Mouse (Mus musculus): ENCODE data around the gene Cldnd2.
"Not testable (repeated sequence)": the region's sequence is repeated elsewhere in the genome, so short reads cannot be mapped to it uniquely, and the experiment has no call there.

Cldnd2 gene

DNA sequence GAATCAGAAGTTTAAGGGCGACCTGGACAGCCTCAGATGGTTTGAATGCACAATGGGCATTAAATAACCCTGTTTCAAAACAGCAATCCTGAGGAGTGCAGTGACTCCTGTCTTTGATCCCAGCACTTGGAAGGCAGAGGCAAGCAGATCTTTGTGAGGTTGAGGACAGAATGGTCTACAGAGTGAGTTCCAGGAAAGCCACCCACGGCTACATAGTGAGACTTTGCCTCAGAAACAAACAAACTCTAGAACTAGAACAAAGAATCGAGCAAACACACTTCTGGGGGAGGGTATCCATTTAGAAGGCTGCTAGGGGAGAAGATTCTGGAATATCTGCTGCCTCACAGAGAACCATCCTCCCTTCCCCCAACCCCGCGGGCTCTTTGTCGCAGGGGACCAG is at the start of gene Cldnd2:
TSS of gene Cldnd2 (plus strand) at position 301 of the 400 bp plus-strand sequence.
- DNase-seq (ENCODE audit: low read depth, low spot score), result no peak

GRCm38 (mm10) chr7:43392349-43393121 is 48.0 kb upstream of the Cldnd2 start:
- no peak for DNase-seq (ENCODE audit: low read depth, low spot score)

GRCm38 (mm10) chr7:43399501-43399900 is 41.1 kb upstream of the Cldnd2 start:
- peak; percentile 95 for DNase-seq (ENCODE audit: low read depth, low spot score)

- DNase-seq (ENCODE audit: low read depth, low spot score), result no peak
Measured at GRCm38 (mm10) chr7:43402718-43403117, 37.9 kb upstream of the Cldnd2 start.

DNA sequence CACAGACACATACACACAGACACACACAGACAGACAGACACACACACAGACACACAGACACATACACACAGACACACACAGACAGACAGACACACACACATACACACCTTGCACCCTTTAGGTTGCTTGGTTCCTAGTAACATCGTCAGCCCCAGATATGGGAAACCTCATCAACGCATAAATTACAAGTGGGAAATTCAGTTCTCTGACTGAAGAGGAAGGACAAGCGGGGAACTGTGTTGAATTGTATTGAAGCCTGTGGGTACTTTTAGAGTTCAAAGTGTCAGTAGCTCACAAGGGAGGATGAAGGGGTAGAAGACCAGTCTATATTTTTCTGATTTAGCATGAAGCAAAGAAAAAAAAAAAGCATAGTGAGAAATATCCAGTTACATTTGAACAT is 33.0 kb upstream of the Cldnd2 start:
- DNase-seq (ENCODE audit: low read depth, low spot score), result no peak

GRCm38 (mm10) chr7:43408131-43408553 is 32.4 kb upstream of the Cldnd2 start, which contains the start of gene Siglecg:
TSS of gene Siglecg (plus strand) at chr7:43408204.
- DNase-seq (ENCODE audit: low read depth, low spot score), result no peak

DNA sequence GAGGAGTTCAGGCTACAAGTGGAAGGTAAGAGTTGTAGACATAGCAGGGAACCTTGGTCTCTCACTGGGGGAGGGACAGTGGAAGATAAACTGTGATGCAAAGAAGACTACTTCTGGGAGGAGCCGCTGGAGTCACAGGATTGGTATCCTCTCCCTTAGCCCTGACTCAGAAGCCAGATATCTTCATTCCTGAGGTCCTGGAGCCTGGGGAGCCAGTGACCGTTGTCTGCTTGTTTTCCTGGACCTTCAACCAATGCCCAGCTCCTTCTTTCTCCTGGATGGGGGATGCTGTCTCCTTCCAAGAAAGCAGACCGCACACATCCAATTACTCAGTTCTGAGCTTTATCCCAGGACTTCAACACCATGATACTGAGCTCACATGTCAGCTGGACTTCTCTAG is 31.5 kb upstream of the Cldnd2 start:
- DNase-seq (ENCODE audit: low read depth, low spot score), result peak; percentile 79

- not testable (repeated sequence) for DNase-seq (ENCODE audit: low read depth, low spot score)
Measured at GRCm38 (mm10) chr7:43411724-43412123, 28.9 kb upstream of the Cldnd2 start.

- DNase-seq (ENCODE audit: low read depth, low spot score), result no peak
Measured at GRCm38 (mm10) chr7:43417298-43417697, 23.3 kb upstream of the Cldnd2 start.

- DNase-seq (ENCODE audit: low read depth, low spot score), result peak; percentile 81
Measured at GRCm38 (mm10) chr7:43422995-43423617, 17.5 kb upstream of the Cldnd2 start.

DNA sequence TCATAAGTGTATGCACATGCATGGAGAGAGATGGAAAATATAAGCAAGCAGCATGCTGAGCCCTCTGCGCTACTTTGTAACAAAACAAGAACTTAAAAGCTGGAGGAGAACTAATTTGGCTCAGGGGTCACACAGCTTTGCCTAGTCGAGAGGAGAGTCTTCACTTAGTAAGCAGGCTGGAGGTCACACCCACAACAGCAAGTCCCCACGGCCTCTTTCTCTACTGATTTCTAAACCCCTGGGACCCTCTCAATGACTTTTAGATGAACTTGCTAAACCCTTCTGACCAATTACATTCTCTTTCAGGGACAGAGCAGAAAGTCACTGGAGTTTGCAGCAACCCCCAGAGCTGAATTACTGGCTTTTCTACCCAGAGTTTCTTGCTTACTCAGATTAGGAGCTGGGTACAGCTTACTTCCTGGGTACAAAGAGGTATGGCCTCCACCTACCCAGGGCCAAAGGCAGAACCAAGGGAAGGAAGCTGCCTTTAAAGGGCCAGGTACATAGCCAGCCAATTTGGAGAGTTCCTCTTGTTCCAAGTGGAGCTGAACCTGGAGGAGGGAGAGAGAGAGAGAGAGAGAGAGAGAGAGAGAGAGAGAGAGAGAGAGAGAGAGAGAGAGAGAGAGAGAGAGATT is 16.5 kb upstream of the Cldnd2 start:
- no peak for DNase-seq (ENCODE audit: low read depth, low spot score)

DNA sequence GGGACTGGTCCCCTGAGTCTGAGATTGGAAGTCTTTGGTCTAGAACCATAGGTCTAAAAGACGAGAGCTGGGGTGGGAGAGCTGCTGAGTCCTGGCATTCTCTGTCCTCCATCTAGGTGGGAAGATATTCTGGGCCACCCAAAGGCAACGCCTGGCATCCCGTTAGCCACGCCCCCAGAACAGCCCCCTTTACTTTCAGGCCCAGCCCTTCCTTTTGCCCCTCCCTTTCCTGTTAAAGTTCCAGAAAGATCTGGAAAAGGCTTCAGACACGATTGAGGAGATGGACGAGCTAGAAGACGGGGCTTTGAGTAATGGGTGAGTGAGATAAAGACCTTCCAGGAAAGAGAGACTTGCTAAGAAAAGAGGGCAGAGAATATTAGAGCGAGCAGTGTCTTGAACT is 13.2 kb upstream of the Cldnd2 start, which contains the start of gene Lim2:
TSS of gene Lim2 (plus strand) at position 265 of the 400 bp plus-strand sequence.
- no peak for DNase-seq (ENCODE audit: low read depth, low spot score)

GRCm38 (mm10) chr7:43429500-43429899 is 11.1 kb upstream of the Cldnd2 start:
- DNase-seq (ENCODE audit: low read depth, low spot score), result no peak

GRCm38 (mm10) chr7:43432891-43433290 is 7.7 kb upstream of the Cldnd2 start:
- no peak for DNase-seq (ENCODE audit: low read depth, low spot score)

DNA sequence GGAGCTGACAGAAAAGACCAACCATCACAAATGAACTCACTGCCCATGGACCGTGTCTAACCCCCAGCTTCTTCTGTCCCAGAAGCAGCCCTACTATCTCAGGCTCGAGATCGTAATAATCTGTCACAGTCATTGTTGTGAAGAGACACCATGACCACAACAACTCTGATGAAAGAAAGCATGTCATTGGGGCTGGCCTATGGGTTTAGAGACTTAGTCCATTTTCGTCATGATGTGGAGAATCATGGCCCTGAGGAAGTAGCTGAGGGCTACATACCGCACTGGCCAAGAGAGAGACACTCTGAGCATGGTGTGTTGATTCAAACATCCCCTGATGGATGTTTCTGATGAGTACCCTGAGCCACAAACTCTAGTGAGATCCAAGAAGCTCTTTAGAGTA is 5.9 kb upstream of the Cldnd2 start:
- DNase-seq (ENCODE audit: low read depth, low spot score), result no peak

DNA sequence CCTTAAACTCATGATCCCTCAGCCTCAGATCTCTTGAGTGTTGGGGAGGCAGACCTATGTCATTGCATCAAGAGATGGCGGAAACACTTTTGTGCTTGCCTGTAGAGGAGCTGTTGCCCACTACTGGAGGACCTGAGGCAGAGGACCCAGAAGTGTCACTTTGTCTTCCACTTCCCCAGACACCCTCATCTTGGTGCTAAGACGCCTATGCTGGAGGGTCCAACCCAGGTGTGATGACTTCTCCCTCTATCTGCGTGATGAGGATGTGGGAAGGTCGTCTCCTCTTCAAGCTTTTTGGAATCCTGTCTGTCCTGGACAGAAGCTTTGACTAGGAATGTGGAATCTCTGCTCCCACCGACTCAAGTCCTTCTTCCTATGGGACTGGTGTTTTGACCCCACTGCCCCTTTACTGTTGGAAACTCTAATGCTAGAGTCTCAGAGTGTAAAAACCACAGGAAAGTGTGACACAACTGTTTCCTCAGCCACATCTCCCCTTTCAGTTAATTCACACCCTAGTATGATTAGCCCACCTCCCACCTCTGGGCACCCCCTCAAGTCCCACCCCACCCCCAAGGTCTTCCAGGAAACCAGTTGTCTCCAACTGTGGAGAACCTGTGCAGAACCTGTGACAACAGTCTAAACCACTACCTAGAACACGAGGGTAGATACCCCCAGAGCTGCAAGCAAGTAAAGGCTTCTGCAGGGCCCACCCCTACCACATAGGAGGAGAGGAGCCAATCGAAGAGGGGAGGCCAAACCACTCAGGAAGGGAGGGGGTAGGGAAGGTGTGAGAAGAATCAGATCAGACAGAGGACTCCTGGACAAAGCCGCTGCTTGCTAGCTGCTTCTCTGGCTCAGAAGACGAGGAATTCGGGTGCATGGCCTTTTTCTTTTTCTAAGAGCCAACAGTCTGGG is 4.0 kb upstream of the Cldnd2 start, which contains the start of gene Nkg7:
TSS of gene Nkg7 (plus strand) at position 733 of the 915 bp plus-strand sequence.
- DNase-seq (ENCODE audit: low read depth, low spot score), result no peak

DNA sequence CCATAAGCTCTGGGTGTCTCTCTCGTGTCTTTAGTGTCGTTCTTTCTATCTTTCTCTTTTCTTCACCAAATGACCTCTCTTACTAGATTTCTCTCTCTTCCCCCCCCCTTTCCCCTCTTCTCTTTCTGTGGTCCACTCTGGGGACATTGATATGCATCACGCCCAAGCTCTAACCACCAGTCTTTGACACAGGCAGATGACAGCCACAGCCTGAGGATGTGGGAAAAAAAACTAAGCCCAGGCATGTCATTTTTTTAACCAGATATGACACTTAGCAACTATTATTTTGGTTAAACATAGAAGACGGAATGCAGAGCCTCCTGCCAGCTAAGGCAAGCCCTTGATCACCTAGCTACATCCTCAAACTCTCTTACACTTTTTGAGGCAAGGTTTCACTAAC is 2.0 kb upstream of the Cldnd2 start:
- no peak for DNase-seq (ENCODE audit: low read depth, low spot score)

GRCm38 (mm10) chr7:43441071-43441470 is 489 bp downstream of the Cldnd2 start:
- no peak for DNase-seq (ENCODE audit: low read depth, low spot score)

- DNase-seq (ENCODE audit: low read depth, low spot score), result no peak
Measured at GRCm38 (mm10) chr7:43442684-43443083, 2.1 kb downstream of the Cldnd2 start.

GRCm38 (mm10) chr7:43443126-43443916 is 2.7 kb downstream of the Cldnd2 start:
- peak; percentile 87 for DNase-seq (ENCODE audit: low read depth, low spot score)

GRCm38 (mm10) chr7:43443917-43444293 is 3.3 kb downstream of the Cldnd2 start, which contains the start of the genes Etfb and Gm45233:
TSS of gene Etfb (plus strand) at chr7:43444083.
TSS of gene Gm45233 (plus strand) at chr7:43444128.
- DNase-seq (ENCODE audit: low read depth, low spot score), result peak; percentile 96
